Mouse (Mus musculus) forebrain, postnatal 0 days (tissue): ENCODE measurements around the gene Lhpp. TPM values are rescaled to one million over a fixed set of nuclear protein-coding genes. Genes with fewer than 3 reads are reported as not detected.

ENCODE experiments used
- ATAC-seq: fragments of 200-750 bp; cut with Nextera tagmentation; 2 replicates; pipeline ENCODE4 v1.8.0; 2017; ENCODE audit warnings: mild to moderate bottlenecking, moderate library complexity
- DNase-seq: peaks from one replicate; pipeline ENCODE4 v3.0.0-alpha.2; 2015
- H3K27ac ChIP-seq: fragments of 300-500 bp; sonication (generic); 2 replicates; pipeline ENCODE4 v1.5.1; 2014; ENCODE audit warnings: low read depth, mild to moderate bottlenecking, antibody characterized with exemption, low read length, moderate library complexity, mixed read lengths
- H3K27me3 ChIP-seq: fragments of 300-500 bp; sonication (generic); 2 replicates; pipeline ENCODE4 v1.6.1; 2014; ENCODE audit warnings: mild to moderate bottlenecking, low read length, mixed read lengths; ENCODE audit not compliant: insufficient read depth
- H3K36me3 ChIP-seq: fragments of 300-500 bp; sonication (generic); 2 replicates; pipeline ENCODE4 v1.6.1; 2014; ENCODE audit warnings: mild to moderate bottlenecking, moderate library complexity; ENCODE audit not compliant: insufficient read depth
- H3K4me1 ChIP-seq: fragments of 300-500 bp; sonication (generic); 2 replicates; pipeline ENCODE4 v1.6.1; 2014; ENCODE audit warnings: antibody characterized with exemption; ENCODE audit not compliant: insufficient read depth
- H3K4me2 ChIP-seq: fragments of 300-500 bp; sonication (generic); 2 replicates; pipeline ENCODE4 v1.6.1; 2014; ENCODE audit warnings: low read depth, mild to moderate bottlenecking, moderate library complexity
- H3K4me3 ChIP-seq: fragments of 300-500 bp; sonication (generic); 2 replicates; pipeline ENCODE4 v1.5.1; 2014; ENCODE audit warnings: low read depth, low read length, mixed read lengths
- H3K9ac ChIP-seq: fragments of 300-500 bp; sonication (generic); 2 replicates; pipeline ENCODE4 v1.6.1; 2014; ENCODE audit warnings: mild to moderate bottlenecking
- H3K9me3 ChIP-seq: fragments of 300-500 bp; sonication (generic); 2 replicates; pipeline ENCODE4 v1.6.1; 2016; ENCODE audit warnings: low read length
- CTCF ChIP-seq: sonication (generic); IDR thresholded peaks from 2 replicates; pipeline ENCODE4 v1.5.1; 2016; ENCODE audit warnings: antibody characterized with exemption, control low read depth, low read depth
- WGBS: fragments of 180-500 bp; shearing (Covaris S2); extraction: QIAGEN DNeasy Blood & Tissue Kit; methylation state at CpG from one replicate; pipeline ENCODE4 v1.1.7; 2014; 5-methylcytosine and 5-hydroxymethylcytosine counted together
- polyA plus RNA-seq: library from polyadenylated mRNA; unstranded; fragments of >200 nt; fragmentation: Nextera tagmentation; extraction: Ambion mirVana; gene quantifications from 2 replicates; pipeline ENCODE4 v1.2.1, GENCODE M21; 2015
- total RNA-seq: library from RNA; depleted of rRNA; stranded (reverse); fragments of >200 nt; gene quantifications from 2 replicates; pipeline ENCODE4 v1.2.3, GENCODE M21; 2014

Lhpp gene
- total and polyA plus RNA-seq, 2 experiments from 2014 or later, result 40.7 to 53.8 TPM

- WGBS, result 86% methylated on average over 20 of the region's 20 CpGs
- no peak for ATAC-seq
- no peak overlapping the region for H3K9ac ChIP-seq
- H3K4me1 ChIP-seq, result no peaks in the 10 kb centered on the region
- no peaks in the 10 kb centered on the region for H3K27me3 ChIP-seq
- no peaks in the 10 kb centered on the region for H3K36me3 ChIP-seq
- H3K9me3 ChIP-seq, result no peaks in the 10 kb centered on the region
- no peak overlapping the region for H3K4me3 ChIP-seq
- H3K4me2 ChIP-seq, result no peak overlapping the region
- no peak for DNase-seq
- no peak for TF ChIP-seq CTCF
- no peak overlapping the region for H3K27ac ChIP-seq
Observed at GRCm38 (mm10) chr7:132669999-132670862, 59.8 kb downstream of the Lhpp start.

- no peak overlapping the region for H3K27ac ChIP-seq
- 83% methylated on average over 3 of the region's 3 CpGs for WGBS
- TF ChIP-seq CTCF, result no peak
- no peaks in the 10 kb centered on the region for H3K4me1 ChIP-seq
- no peak overlapping the region for H3K4me3 ChIP-seq
- no peak for DNase-seq
- H3K36me3 ChIP-seq, result no peaks in the 10 kb centered on the region
- no peaks in the 10 kb centered on the region for H3K9me3 ChIP-seq
- no peak overlapping the region for H3K4me2 ChIP-seq
- H3K27me3 ChIP-seq, result no peaks in the 10 kb centered on the region
- ATAC-seq, result no peak
- H3K9ac ChIP-seq, result no peak overlapping the region
Observed at GRCm38 (mm10) chr7:132670863-132671165, 60.4 kb downstream of the Lhpp start.

GRCm38 (mm10) chr7:132672481-132672959 lies 62.1 kb downstream of the Lhpp start:
- Histone ChIP-seq H3K27ac (no peak overlapping the region), H3K4me2 (no peak overlapping the region), H3K9ac (no peak overlapping the region), H3K4me1 (no peaks in the 10 kb centered on the region), H3K36me3 (no peaks in the 10 kb centered on the region), H3K9me3 (no peaks in the 10 kb centered on the region), H3K27me3 (no peaks in the 10 kb centered on the region), H3K4me3 (no peak overlapping the region)
- WGBS, result 84% methylated on average over 7 of the region's 7 CpGs
- ATAC-seq (no peak), DNase-seq (no peak)
- no peak for TF ChIP-seq CTCF

- DNase-seq (no peak), ATAC-seq (no peak)
- no peak overlapping the region for H3K4me2 ChIP-seq
- no peak overlapping the region for H3K9ac ChIP-seq
- no peaks in the 10 kb centered on the region for H3K36me3 ChIP-seq
- peak; percentile 28; the same call in 1 of the 2 replicates for TF ChIP-seq CTCF
- H3K9me3 ChIP-seq, result no peaks in the 10 kb centered on the region
- H3K27me3 ChIP-seq, result no peaks in the 10 kb centered on the region
- no peaks in the 10 kb centered on the region for H3K4me1 ChIP-seq
- 52% methylated on average over 17 of the region's 17 CpGs for WGBS
- no peak overlapping the region for H3K27ac ChIP-seq
- no peak overlapping the region for H3K4me3 ChIP-seq
Observed at GRCm38 (mm10) chr7:132673931-132674755, 63.7 kb downstream of the Lhpp start.

- Histone ChIP-seq H3K4me2 (no peak overlapping the region), H3K4me1 (no peaks in the 10 kb centered on the region), H3K36me3 (no peaks in the 10 kb centered on the region), H3K4me3 (no peak overlapping the region), H3K9me3 (no peaks in the 10 kb centered on the region), H3K27me3 (no peaks in the 10 kb centered on the region), H3K27ac (no peak overlapping the region), H3K9ac (no peak overlapping the region)
- DNase-seq (no peak), ATAC-seq (no peak)
- WGBS, result 94% methylated on average over 2 of the region's 2 CpGs
- no peak for TF ChIP-seq CTCF
Observed at GRCm38 (mm10) chr7:132675922-132676321, 65.5 kb downstream of the Lhpp start.

- Histone ChIP-seq H3K27ac (no peak overlapping the region), H3K9me3 (no peaks in the 10 kb centered on the region), H3K4me3 (no peak overlapping the region), H3K27me3 (no peaks in the 10 kb centered on the region), H3K9ac (no peak overlapping the region), H3K4me2 (no peak overlapping the region), H3K36me3 (no peaks in the 10 kb centered on the region), H3K4me1 (no peaks in the 10 kb centered on the region)
- WGBS, result 47% methylated on average over 4 of the region's 4 CpGs
- DNase-seq, result peak; percentile 22
- peak; percentile 40; the same call in 1 of the 2 replicates for ATAC-seq
- no peak for TF ChIP-seq CTCF
Observed at GRCm38 (mm10) chr7:132679117-132679516, 68.7 kb downstream of the Lhpp start.

- no peaks in the 10 kb centered on the region for H3K4me1 ChIP-seq
- no peak overlapping the region for H3K27ac ChIP-seq
- no peak for TF ChIP-seq CTCF
- DNase-seq (no peak), ATAC-seq (no peak)
- no peaks in the 10 kb centered on the region for H3K9me3 ChIP-seq
- 79% methylated on average over 6 of the region's 6 CpGs for WGBS
- no peak overlapping the region for H3K9ac ChIP-seq
- H3K27me3 ChIP-seq, result no peaks in the 10 kb centered on the region
- no peaks in the 10 kb centered on the region for H3K36me3 ChIP-seq
- no peak overlapping the region for H3K4me2 ChIP-seq
- no peak overlapping the region for H3K4me3 ChIP-seq
Observed at GRCm38 (mm10) chr7:132679549-132679948, 69.1 kb downstream of the Lhpp start.
